8 mouse cellular contexts compared by ENCODE assay signal in the genomic region with DNA sequence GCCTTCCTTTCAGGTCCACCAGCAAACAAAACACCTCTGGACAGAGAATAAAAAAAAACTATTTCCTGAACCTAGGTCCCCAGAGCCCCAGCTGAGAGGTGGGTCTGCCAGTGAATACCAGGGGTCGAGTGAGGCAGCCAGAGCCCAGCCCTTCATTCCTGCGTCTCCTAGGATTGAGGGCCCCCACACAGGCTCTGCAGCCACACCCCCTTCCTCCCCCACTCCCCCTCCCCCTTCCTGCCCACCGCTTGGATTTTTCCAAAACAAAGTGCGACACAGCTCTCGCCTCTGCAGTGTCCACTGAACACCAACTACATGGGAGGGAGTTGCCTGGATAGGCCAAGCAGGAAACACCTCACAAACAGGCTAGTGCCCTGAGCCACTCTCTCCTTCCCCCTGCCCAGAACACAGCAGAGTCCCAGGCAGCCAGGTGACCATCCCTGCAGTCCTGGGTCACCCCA.
DNase-seq lines count a peak whose midpoint lies in the region; ATAC-seq lines count a peak whose summit lies in the region.

No protein-coding gene starts in this region.

- WGBS in hindbrain, embryonic 12.5 days, result 6% methylated on average over 5 of the region's 5 CpGs
- WGBS in hindbrain, embryonic 13.5 days, result 11% methylated on average over 5 of the region's 5 CpGs
- WGBS in forebrain, embryonic 15.5 days, result 15% methylated on average over 5 of the region's 5 CpGs
- WGBS in lung, embryonic 16.5 days, result 8% methylated on average over 5 of the region's 5 CpGs

- H3K4me3 ChIP-seq in hindbrain, embryonic 12.5 days, result no peak overlapping the region
- H3K4me3 ChIP-seq in hindbrain, embryonic 13.5 days, result no peak overlapping the region
- H3K4me3 ChIP-seq in forebrain, embryonic 15.5 days, result no peak overlapping the region
- H3K4me3 ChIP-seq in lung, embryonic 16.5 days (ENCODE audit: low read length), result no peak overlapping the region

- H3K36me3 ChIP-seq in hindbrain, embryonic 12.5 days, result no peaks in the 10 kb centered on the region
- H3K36me3 ChIP-seq in hindbrain, embryonic 13.5 days, result no peaks in the 10 kb centered on the region
- no peaks in the 10 kb centered on the region for H3K36me3 ChIP-seq in forebrain, embryonic 15.5 days
- H3K36me3 ChIP-seq in lung, embryonic 16.5 days (ENCODE audit: control insufficient read depth, insufficient read depth, low read length), result peaks cover 10% of the 10 kb centered on the region; the same call in 1 of the 2 replicates

- H3K27me3 ChIP-seq in hindbrain, embryonic 12.5 days, result no peaks in the 10 kb centered on the region
- no peaks in the 10 kb centered on the region for H3K27me3 ChIP-seq in hindbrain, embryonic 13.5 days
- no peaks in the 10 kb centered on the region for H3K27me3 ChIP-seq in forebrain, embryonic 15.5 days
- H3K27me3 ChIP-seq in lung, embryonic 16.5 days (ENCODE audit: control insufficient read depth, insufficient read depth, low read depth, low read length), result no peaks in the 10 kb centered on the region

- H3K4me2 ChIP-seq in hindbrain, embryonic 12.5 days (replicated peaks), result no peak overlapping the region
- H3K4me2 ChIP-seq in hindbrain, embryonic 13.5 days, result no peak overlapping the region
- no peak overlapping the region for H3K4me2 ChIP-seq in forebrain, embryonic 15.5 days (replicated peaks)
- H3K4me2 ChIP-seq in lung, embryonic 16.5 days (ENCODE audit: low read depth, low read length), result no peak overlapping the region

- peaks cover 19% of the 10 kb centered on the region for H3K4me1 ChIP-seq in hindbrain, embryonic 12.5 days
- H3K4me1 ChIP-seq in hindbrain, embryonic 13.5 days (replicated peaks), result peaks cover 24% of the 10 kb centered on the region
- H3K4me1 ChIP-seq in forebrain, embryonic 15.5 days, result no peaks in the 10 kb centered on the region
- H3K4me1 ChIP-seq in lung, embryonic 16.5 days (replicated peaks; ENCODE audit: control insufficient read depth, insufficient read depth, low read length), result peaks cover 82% of the 10 kb centered on the region

- peak overlapping the region; percentile 56; the same call in 1 of the 2 replicates for H3K27ac ChIP-seq in hindbrain, embryonic 12.5 days
- H3K27ac ChIP-seq in hindbrain, embryonic 13.5 days, result no peak overlapping the region; the same call in 1 of the 2 replicates
- H3K27ac ChIP-seq in forebrain, embryonic 15.5 days (replicated peaks), result no peak overlapping the region
- H3K27ac ChIP-seq in lung, embryonic 16.5 days (ENCODE audit: low read length), result peak overlapping the region; percentile 88

- H3K9me3 ChIP-seq in hindbrain, embryonic 12.5 days (replicated peaks), result no peaks in the 10 kb centered on the region
- no peaks in the 10 kb centered on the region for H3K9me3 ChIP-seq in hindbrain, embryonic 13.5 days
- no peaks in the 10 kb centered on the region for H3K9me3 ChIP-seq in forebrain, embryonic 15.5 days
- H3K9me3 ChIP-seq in lung, embryonic 16.5 days (ENCODE audit: control insufficient read depth, low read length), result no peaks in the 10 kb centered on the region

- DNase-seq in kidney, adult 9 months, result peak; percentile 75
- DNase-seq in spleen, postnatal 14 days (ENCODE audit: low spot score in 2 of 2), result no peak
- no peak for DNase-seq in left cerebral cortex, postnatal 25 days (ENCODE audit: low spot score in 2 of 2)
- no peak for DNase-seq in layer of hippocampus, postnatal 36 days

- no peak for ATAC-seq in hindbrain, embryonic 12.5 days (ENCODE audit: low FRiP score)
- no peak for ATAC-seq in hindbrain, embryonic 13.5 days (ENCODE audit: low FRiP score)
- ATAC-seq in forebrain, embryonic 15.5 days (replicated peaks), result 0 out of 2 replicates have a peak, but pooled peaks have one; percentile 47
- ATAC-seq in lung, embryonic 16.5 days (ENCODE audit: low read depth), result peak; percentile 8; the same call in 1 of the 2 replicates

- intact Hi-C loops in left cerebral cortex, postnatal 25 days (cut with DNase I), result no loop called here

- H3K9ac ChIP-seq in hindbrain, embryonic 12.5 days, result no peak overlapping the region; the same call in 1 of the 2 replicates
- no peak overlapping the region for H3K9ac ChIP-seq in hindbrain, embryonic 13.5 days
- no peak overlapping the region for H3K9ac ChIP-seq in forebrain, embryonic 15.5 days (replicated peaks)
- H3K9ac ChIP-seq in lung, embryonic 16.5 days (ENCODE audit: low read length), result peak overlapping the region; percentile 33

Comparison
In these comparisons a context has a peak if more than half of its experiments do, and no peak if none do; other contexts are left out.
1. H3K27ac ChIP-seq: peak in hindbrain, embryonic 12.5 days (single experiment) and lung, embryonic 16.5 days (single experiment); none in hindbrain, embryonic 13.5 days (single experiment) and forebrain, embryonic 15.5 days (single experiment).
2. ATAC-seq: peak in forebrain, embryonic 15.5 days (single experiment) and lung, embryonic 16.5 days (single experiment); none in hindbrain, embryonic 12.5 days (single experiment) and hindbrain, embryonic 13.5 days (single experiment).